Mouse (Mus musculus): ENCODE results near the gene Slc8a1.

- TF ChIP-seq POLR2A (IDR thresholded peaks at IDR 0.05; ENCODE audit: borderline replicate concordance, extremely low read depth, insufficient read depth, insufficient read length, poor library complexity, severe bottlenecking), result no peak
- no peak for TF ChIP-seq CTCF (IDR thresholded peaks at IDR 0.05; ENCODE audit: borderline replicate concordance, extremely low read depth, insufficient read depth, insufficient read length)
Observed at GRCm38 (mm10) chr17:81526463-81526862, 211.7 kb downstream of the Slc8a1 start.

Data from brain, embryonic 14.5 days (tissue).